Mouse (Mus musculus) left cerebral cortex, adult 2 months (tissue): ENCODE results near the gene Grin2b. TPM values are rescaled to one million over a fixed set of nuclear protein-coding genes. Genes with fewer than 3 reads are reported as not detected.

Source experiments
- DNase-seq, 2 experiments: peaks; one replicate each; pipeline ENCODE4 v3.0.0; 2021 to 2022; ENCODE audit warnings: low spot score in 2 of 2, mixed read lengths in 1 of 2; ENCODE audit errors: extremely low spot score in 1 of 2
- H3K27ac ChIP-seq: fragments of 200-600 bp; 2 replicates; pipeline ENCODE4 v1.8.1; 2022
- H3K4me3 ChIP-seq: fragments of 200-600 bp; 2 replicates; pipeline ENCODE4 v1.8.1; 2022
- CTCF ChIP-seq: fragments of 200-600 bp; IDR thresholded peaks from 2 replicates; pipeline ENCODE4 v1.8.1; 2022; ENCODE audit warnings: antibody characterized with exemption, mild to moderate bottlenecking, moderate library complexity
- intact Hi-C: fragments of 180-260 bp; cut with DNase I; formaldehyde crosslinking; loops from one replicate; pipeline ENCODE4 v1.15.1; 2025
- total RNA-seq, 2 experiments: library from RNA; stranded (reverse); gene quantifications; 2 replicates each; pipeline ENCODE4 v1.2.3; 2021

Grin2b gene
- total RNA-seq, 2 experiments from 2014 or later = 300 to 306 TPM

- Histone ChIP-seq H3K27ac (no peak overlapping the region), H3K4me3 (no peak overlapping the region)
- DNase-seq = no peak
- peak; percentile 32 for TF ChIP-seq CTCF
- intact Hi-C loops = no loop called here
Observed at GRCm38 (mm10) chr6:135874626-135875025, 298.7 kb downstream of the Grin2b start.

- Histone ChIP-seq H3K4me3 (no peak overlapping the region), H3K27ac (peak overlapping the region; percentile 51)
- intact Hi-C loops = no loop called here
- peak; percentile 66 to 68 for DNase-seq
- TF ChIP-seq CTCF = no peak
Observed at GRCm38 (mm10) chr6:135865832-135866231, 307.5 kb downstream of the Grin2b start.

GRCm38 (mm10) chr6:135863965-135864364 lies 309.3 kb downstream of the Grin2b start:
- DNase-seq = no peak
- Histone ChIP-seq H3K4me3 (no peak overlapping the region), H3K27ac (peak overlapping the region; percentile 89)
- TF ChIP-seq CTCF = no peak
- intact Hi-C loops = loop anchor here (5.0 kb wide), 1 partner anchor 772 kb away; no protein-coding TSS in a partner anchor

DNA sequence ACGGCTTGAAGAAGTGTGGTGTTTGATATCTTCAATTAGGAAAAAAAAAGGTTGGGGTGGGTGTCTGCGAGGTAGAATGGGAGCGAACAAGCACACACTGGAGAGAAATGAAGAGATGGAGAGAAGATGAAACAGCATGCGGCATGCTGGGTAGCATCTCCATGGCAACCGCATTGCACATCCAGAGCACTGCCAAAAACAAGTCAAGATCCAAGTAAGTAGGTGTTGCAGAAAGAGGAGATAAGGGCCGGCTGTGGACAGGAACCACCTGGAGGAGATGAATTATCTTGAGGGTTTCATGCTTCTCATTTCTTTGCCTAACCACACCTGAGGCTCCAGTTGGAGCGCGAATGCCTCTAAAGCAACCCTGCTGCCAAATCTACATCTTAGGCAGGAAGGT lies 313.8 kb downstream of the Grin2b start:
- Histone ChIP-seq H3K4me3 (no peak overlapping the region), H3K27ac (peak overlapping the region; percentile 89)
- TF ChIP-seq CTCF = no peak
- DNase-seq = peak; percentile 66 to 75
- intact Hi-C loops = loop anchor here (2.0 kb wide), 1 partner anchor 39 kb away; no protein-coding TSS in a partner anchor

- DNase-seq = no peak
- intact Hi-C loops = no loop called here
- Histone ChIP-seq H3K27ac (peak overlapping the region; percentile 78), H3K4me3 (no peak overlapping the region)
- no peak for TF ChIP-seq CTCF
Observed at GRCm38 (mm10) chr6:135854173-135854591, 319.1 kb downstream of the Grin2b start.

- Histone ChIP-seq H3K27ac (peak overlapping the region; percentile 4; the same call in 1 of the 2 replicates), H3K4me3 (no peak overlapping the region)
- TF ChIP-seq CTCF = no peak
- DNase-seq = no peak
- intact Hi-C loops = no loop called here
Observed at GRCm38 (mm10) chr6:135843755-135844154, 329.6 kb downstream of the Grin2b start.

- DNase-seq = no peak
- TF ChIP-seq CTCF = no peak
- Histone ChIP-seq H3K27ac (peak overlapping the region; percentile 80), H3K4me3 (no peak overlapping the region)
- intact Hi-C loops = loop anchor here (10.0 kb wide), 1 partner anchor 338 kb away; the partner anchor contains the start of gene Grin2b
Observed at GRCm38 (mm10) chr6:135836353-135836752, 337.0 kb downstream of the Grin2b start.

DNA sequence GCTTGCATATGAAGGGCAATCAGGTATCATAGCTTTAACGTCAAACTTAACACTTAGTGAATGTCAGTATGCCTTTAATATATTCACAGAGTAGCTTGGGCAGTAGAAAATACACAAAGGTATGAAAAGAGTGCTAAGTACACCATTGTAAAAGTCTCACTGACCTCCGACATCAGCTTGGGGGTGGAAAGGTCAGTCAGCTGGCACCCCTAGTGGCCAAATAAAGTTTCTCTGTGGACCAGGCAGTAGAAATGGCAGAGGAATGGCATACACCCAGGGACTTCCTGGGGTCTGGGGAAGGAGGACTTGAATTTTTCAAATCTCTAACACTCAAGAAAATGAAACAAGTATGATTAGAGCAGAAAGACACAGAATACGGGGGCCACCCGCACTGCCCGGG lies 339.8 kb downstream of the Grin2b start:
- peak; percentile 34 for TF ChIP-seq CTCF
- no peak for DNase-seq
- Histone ChIP-seq H3K4me3 (no peak overlapping the region), H3K27ac (peak overlapping the region; percentile 80)
- intact Hi-C loops = loop anchor here (10.0 kb wide), 1 partner anchor 341 kb away; the partner anchor contains the start of gene Grin2b

DNA sequence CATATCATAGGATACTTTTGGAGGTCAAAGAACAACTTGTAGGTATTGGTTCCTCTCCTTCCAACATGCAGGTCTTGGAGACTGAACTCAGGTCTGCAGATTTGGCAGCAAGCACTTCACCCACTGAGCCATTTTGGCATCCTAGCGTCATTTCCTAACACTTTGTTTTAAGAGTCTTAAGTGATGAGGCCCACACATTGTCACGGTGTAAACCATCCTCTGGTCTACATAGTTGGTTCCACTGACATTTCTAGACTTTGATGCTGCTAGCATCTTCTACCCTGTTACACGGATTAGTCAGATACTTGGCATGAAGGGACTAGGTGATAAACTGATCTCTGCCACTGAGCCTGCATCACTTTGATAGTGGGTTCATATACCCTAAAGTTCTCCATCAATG lies 341.3 kb downstream of the Grin2b start:
- H3K27ac ChIP-seq = peak overlapping the region; percentile 80
- intact Hi-C loops = loop anchor here (10.0 kb wide), 1 partner anchor 343 kb away; the partner anchor contains the start of gene Grin2b
- no peak for DNase-seq

GRCm38 (mm10) chr6:135831032-135831431 lies 342.3 kb downstream of the Grin2b start:
- peak overlapping the region; percentile 86 for H3K27ac ChIP-seq
- no peak for DNase-seq
- intact Hi-C loops = loop anchor here (2.0 to 10.0 kb wide), 2 partner anchors 68 to 344 kb away; partner anchors contain the start of gene Grin2b
- H3K4me3 ChIP-seq = no peak overlapping the region
- no peak for TF ChIP-seq CTCF

More for the DNA sequence above, 341.3 kb downstream of the Grin2b start:
- H3K4me3 ChIP-seq = no peak overlapping the region
- no peak for TF ChIP-seq CTCF

DNA sequence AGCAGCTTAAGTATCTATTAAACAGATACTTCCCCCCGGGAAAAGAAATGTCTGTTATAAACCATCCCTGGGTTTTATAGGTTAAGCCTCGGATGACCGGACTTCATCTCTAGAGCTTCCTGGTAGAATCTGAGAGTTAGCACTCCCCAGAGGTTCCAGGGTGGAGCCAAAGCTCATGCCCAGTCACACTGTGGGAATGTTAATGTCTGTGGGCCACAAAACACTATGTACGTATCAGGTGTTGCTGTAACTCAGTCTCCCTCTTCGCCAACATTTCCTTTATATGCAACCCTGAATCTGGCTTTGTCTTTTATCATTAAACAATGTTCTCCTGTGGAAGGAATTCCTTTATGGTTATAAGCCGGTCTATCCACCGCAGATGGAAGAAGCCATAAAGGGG lies 343.9 kb downstream of the Grin2b start:
- no peak for DNase-seq
- Histone ChIP-seq H3K4me3 (no peak overlapping the region), H3K27ac (peak overlapping the region; percentile 86)
- no peak for TF ChIP-seq CTCF
- intact Hi-C loops = loop anchor here (2.0 to 10.0 kb wide), 5 partner anchors 87 to 415 kb away; no protein-coding TSS in a partner anchor

- TF ChIP-seq CTCF = no peak
- no peak overlapping the region for H3K4me3 ChIP-seq
- peak overlapping the region; percentile 86 for H3K27ac ChIP-seq
- intact Hi-C loops = loop anchor here (2.0 to 10.0 kb wide), 5 partner anchors 87 to 414 kb away; no protein-coding TSS in a partner anchor
- no peak for DNase-seq
Observed at GRCm38 (mm10) chr6:135828976-135829375, 344.3 kb downstream of the Grin2b start.

DNA sequence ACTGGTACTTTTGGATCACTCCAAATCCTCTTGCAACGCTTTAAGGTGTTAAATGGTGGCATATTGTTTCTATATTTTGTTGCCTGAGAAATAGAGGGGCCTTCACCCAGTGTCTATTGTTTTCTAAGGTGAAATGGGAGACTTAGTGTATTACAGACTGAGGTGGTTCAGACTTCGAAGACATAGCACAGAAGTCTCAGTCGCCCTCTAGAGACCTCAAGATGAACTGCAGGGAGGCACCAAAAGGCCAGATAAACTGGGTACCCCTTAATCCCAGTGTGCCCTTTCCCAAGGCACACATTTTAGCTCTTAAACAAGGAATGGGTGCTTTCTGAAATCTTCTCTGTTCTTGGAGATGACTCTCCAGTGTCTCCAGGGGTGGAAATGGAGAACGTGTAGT lies 345.4 kb downstream of the Grin2b start:
- peak; percentile 89 for TF ChIP-seq CTCF
- no peak overlapping the region for H3K4me3 ChIP-seq
- peak overlapping the region; percentile 86 for H3K27ac ChIP-seq
- intact Hi-C loops = loop anchor here (2.0 to 10.0 kb wide), 5 partner anchors 86 to 413 kb away; no protein-coding TSS in a partner anchor
- DNase-seq = peak; percentile 57 to 62
